Mouse (Mus musculus) A20 (cell line): ENCODE data around the gene Serac1.

ENCODE experiments used
- DNase-seq: peaks from one replicate; pipeline ENCODE4 v3.0.0-alpha.2; 2011; ENCODE audit warnings: low read depth, low spot score

Serac1 gene

DNA sequence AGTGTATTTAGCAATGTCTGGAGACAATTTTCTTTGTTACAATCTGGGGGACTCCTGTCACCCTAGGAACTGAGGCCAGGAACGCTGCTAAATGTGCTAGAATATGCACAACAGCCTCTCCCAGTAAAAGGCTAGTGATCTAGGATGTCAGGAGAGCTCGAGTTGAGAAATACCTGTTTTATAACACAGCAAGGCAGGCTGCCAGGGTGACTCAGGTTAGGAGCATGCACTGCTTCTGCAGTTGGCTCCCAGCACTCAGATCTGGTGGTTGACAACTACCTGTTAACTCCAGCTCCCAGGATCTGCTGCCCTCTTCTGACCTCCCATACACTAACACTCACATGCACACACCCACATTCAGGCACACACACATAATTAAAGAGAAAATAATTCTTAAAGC lies 13.5 kb downstream of the Serac1 start:
- DNase-seq, result no peak

- DNase-seq, result no peak
These were observed 16.0 kb downstream of the Serac1 start for GRCm38 (mm10) chr17:6063532-6063931.

DNA sequence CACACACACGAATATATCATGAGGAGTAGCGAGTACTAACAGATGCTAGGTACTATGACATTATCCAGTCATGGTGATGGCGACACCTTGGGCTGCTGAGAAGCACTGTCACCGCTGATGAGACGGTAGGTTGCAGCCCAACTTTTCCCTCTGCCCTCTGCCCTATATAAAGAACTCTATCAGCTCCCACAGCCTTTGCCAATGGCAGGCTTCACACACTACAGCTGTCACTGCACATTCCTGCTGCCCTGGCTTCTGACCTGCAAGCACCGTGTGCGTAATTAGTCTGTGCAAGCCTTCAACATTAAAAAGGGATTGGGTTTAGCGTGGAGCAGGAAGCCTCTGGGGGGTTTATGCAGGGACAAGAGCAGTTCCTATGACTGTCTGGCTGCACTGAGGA lies 16.7 kb downstream of the Serac1 start:
- no peak for DNase-seq

DNA sequence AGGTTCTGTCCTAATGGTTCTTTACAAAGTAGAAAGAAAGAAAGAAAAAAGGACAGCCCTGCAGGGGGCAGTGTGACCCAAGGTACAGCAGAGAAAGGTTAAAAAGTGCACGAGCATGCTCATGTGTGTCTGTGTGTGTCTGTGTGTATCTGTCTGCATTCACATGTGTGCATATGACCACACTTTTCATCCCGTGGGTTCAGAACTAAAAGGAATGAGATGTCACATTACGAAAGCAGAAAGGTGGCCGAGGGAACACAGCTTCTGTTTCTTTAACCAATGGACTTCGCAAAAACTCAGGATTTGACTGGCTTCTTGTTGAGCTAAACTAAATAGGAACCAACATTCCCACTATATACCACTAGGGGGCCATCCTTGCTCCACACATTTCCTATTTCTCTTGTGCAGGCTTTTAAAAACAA lies 24.6 kb downstream of the Serac1 start:
- DNase-seq, result peak; percentile 86

- DNase-seq, result no peak
These were observed 26.7 kb downstream of the Serac1 start for GRCm38 (mm10) chr17:6052801-6053200.

GRCm38 (mm10) chr17:6037507-6037906 lies 42.0 kb downstream of the Serac1 start:
- no peak for DNase-seq

DNA sequence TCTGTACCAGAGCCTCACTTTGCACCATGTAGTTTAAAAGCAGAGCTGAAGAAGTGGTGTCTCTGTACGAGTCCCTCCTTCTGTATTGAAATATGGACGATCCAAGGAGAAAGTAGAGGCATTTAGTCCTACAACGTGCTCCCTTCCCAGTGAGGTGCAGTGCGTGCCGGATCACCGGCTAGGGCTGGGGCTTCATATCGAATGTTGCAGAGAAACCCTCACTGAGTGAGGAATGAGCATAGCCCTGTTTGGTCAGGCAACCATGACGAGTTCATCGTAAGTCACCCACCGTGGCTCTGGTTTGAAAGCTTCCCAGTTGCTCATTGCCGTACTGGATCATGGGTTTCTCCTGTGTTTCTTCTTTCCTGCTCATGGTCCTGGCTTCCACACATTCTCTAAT lies 42.7 kb downstream of the Serac1 start:
- no peak for DNase-seq

- DNase-seq, result no peak
These were observed 43.1 kb downstream of the Serac1 start for GRCm38 (mm10) chr17:6036458-6036857.

- DNase-seq, result no peak
These were observed 43.9 kb downstream of the Serac1 start for GRCm38 (mm10) chr17:6035661-6036060.

DNA sequence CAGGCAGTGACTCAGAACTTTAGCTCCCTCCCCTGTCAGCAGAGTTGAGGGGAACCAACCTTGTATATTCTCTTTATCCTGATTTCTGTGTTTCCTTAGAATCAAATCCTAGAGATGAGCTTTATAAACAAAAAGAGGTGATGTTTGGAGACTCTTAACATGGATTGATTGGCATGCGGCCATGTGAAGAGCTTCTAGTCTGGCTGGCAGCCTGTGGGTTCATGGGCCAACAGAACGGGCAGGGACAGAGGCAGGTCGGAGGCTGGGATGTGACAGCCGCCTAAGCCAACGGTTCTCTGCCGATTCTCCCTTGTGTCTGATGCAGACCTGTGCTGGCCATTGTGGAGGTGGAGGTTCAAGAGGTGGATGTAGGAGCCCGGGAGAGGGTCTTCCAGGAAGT lies 53.7 kb downstream of the Serac1 start:
- DNase-seq, result no peak

GRCm38 (mm10) chr17:6021374-6021789 lies 58.2 kb downstream of the Serac1 start:
- DNase-seq, result peak; percentile 29

GRCm38 (mm10) chr17:6020636-6021035 lies 58.9 kb downstream of the Serac1 start:
- DNase-seq, result no peak

- peak; percentile 27 for DNase-seq
These were observed 59.8 kb downstream of the Serac1 start for GRCm38 (mm10) chr17:6019776-6020175.

DNA sequence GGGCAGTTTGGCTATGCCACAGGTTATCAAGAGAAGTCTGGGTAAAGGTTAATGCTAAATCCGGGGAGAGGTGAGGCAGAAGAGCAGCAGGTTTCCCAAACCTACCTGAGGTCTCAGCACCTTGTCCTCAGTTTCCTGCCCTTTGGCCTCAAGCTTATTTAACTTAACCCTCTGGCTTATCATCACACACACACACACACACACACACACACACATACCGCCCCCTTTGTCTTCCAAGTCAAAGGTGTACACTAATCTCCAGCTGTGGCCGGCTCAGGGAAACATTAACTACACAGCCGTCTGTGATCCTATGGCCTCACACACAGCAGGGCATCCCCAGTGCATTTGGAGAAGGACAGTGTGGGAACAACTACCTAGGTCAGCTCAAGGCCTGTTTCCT lies 61.2 kb downstream of the Serac1 start:
- no peak for DNase-seq

DNA sequence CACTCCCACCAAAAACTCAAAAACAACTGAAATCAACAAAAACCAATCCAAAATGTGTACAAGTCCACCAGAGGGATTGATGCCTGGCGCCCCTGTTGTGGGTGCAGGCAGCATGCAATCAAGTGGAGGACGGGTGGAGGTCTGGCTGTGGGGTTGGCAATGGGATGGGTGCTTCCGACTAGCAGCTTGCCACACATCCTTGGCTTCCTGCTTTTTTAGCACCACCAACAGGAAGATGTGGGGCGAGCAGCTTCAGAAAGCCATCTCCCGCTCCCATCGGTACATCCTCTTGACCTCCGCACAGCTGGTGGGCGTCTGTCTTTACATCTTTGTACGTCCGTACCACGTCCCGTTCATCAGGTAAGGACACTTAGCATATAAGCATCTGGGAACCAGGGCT lies 62.3 kb downstream of the Serac1 start:
- no peak for DNase-seq

- no peak for DNase-seq
These were observed 63.2 kb downstream of the Serac1 start for GRCm38 (mm10) chr17:6016213-6016780.

DNA sequence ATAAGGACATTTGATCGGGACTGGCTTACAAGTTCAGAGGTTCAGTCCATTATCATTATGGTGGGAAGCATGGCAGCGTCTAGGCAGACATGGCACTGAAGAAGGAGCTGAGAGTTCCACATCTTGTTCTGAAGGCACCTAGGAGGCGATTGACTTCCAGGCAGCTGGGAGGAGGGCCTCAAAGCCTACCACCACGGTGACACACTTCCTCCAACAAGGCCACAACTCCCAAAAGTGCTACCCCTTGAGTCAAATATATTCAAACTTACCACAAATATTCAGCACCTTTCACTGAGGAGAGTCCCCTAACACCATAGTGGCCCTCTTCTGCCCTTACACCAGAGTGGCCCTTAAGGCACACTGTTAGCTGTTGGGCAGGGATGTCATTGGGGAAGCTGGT lies 64.6 kb downstream of the Serac1 start:
- no peak for DNase-seq

DNA sequence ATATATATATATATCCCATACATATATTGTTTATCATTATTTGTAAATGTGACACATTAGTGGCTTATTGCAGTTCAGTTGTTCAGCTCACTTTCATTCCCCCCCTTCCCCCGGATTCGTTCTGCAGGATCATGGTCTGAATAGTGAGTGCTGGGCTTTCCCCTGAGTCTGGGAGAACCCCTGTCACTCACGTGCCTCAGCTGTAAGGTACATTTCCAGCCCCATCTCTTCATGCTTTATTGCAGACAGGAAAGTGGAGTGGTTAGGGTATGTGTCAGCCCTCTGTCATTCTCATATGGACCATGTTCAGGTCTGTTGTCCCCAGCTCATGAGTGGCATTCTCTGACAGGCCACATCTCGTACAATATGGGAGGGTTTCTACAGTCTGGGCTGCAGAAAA lies 66.5 kb downstream of the Serac1 start:
- DNase-seq, result no peak

DNA sequence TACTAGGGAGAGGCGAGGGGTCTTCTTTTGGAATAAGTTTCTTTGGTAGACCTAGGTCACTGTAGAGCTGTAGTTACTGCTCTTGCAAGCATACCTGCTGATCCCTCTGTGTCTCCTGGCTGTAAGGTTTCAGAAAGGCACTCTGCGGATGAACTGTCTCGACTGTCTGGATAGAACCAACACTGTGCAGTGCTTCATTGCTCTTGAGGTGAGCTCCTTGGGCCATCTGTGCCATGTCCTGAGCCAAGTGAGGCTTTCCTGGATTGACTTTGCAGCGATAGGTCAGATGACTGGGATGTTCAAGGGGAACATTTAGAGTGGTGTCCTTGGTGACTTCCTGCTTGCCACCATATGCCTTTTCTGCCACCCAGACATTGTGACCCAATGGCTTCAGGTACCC lies 69.9 kb downstream of the Serac1 start:
- DNase-seq, result no peak

GRCm38 (mm10) chr17:6008590-6008989 lies 71.0 kb downstream of the Serac1 start:
- DNase-seq, result no peak

DNA sequence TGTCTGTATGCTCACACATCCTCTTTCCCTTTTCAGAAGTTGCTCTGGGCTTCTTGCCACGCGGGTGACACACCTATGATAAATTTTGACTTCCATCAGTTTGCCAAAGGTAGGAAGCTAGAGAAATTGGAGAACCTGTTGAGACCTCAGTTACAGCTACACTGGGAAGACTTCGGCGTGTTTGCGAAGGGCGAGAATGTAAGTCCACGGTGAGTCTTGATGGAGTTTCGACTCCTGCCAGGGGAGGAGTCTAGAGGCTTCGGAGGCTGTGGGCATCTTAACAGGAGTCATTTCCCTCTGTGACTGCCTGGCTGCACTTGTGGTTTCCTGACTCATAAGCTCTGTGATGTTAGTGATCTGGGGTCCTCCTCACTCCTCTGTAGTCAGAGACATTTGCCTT lies 71.6 kb downstream of the Serac1 start:
- DNase-seq, result peak; percentile 72

DNA sequence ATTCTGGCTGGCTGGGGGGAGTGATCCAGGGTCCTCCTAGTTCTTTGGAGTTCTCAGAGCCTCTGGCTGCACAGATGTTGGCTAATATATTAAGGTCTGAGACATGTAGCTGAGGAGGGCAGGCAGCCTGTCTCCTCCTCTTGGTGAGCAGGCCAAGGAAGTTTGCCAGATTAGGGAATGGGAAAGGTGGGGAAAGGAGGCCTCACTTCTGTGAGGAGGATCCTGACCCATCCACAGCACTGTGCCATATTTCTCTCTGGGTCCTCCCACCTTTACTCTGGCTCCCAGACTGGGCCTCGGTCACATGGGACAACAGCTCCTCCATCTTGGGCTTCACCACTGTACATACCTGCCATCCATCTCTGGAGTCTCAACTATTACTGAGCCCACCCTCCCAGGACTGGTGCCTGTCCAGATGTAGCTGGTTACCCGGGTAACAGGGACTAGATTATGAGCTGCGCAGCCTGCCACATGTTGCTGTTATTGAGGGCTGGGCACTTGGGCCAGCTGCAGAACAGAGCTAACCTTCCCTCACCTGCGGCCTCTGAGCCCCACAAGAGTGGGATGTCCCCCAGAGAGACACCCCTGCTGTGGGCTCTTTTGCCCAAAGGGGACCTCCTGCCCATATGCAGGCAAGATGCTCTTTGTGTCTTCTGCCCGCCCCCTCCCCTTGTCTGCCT lies 72.3 kb downstream of the Serac1 start:
- DNase-seq, result no peak

DNA sequence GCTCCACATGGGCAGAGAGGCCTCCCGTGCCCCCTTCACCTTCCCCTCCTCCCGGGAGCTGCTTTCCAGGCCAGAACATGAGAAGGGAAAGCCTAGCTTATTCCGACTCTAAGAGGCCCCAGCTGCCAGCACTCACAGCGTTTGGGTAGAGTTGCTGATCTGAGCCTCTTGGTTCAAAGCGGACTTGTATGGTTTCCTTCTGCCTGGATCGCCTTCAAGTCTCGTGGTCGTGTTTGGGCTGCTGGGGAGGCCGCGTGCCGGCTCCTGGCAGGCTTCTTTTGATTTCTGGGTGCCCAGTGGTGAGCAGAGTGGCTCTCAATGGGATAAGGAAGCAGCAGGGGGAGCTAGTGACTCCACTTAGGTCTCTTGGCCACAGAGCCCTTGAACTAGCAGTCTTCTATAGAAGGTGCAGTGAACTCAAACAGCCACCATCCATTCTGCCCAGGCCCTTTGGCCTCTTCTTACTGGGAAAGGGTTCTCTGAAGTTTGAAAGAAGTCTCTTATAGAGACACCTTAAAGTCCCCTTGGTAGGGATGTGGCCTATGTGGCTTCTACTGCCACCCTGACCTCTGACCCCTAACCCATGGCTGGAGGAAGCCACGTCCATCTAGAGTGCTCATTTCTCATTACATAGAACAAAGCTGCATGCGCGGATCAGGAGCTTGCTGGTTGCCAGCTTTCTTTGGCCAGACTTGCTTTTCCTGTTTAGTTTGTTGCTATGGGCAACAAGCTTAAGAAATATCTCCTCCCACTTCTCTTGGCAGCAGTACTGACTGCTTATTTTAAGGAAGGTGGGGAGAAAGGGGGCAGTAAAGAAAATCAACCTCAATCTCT lies 73.7 kb downstream of the Serac1 start:
- peak; percentile 19 for DNase-seq
